Mouse (Mus musculus): ENCODE data around the gene Jak3. TPM values are rescaled to one million over a fixed set of nuclear protein-coding genes. Genes with fewer than 3 reads are reported as not detected.

Jak3 gene
- polyA plus RNA-seq, 1 experiment: 15.6 TPM

- 9% methylated on average over 9 of the region's 9 CpGs for WGBS
- no peak for TF ChIP-seq POLR2A (IDR thresholded peaks at IDR 0.05; ENCODE audit: borderline replicate concordance, control insufficient read depth, low read depth, low read length)
- no peak for TF ChIP-seq CTCF (IDR thresholded peaks at IDR 0.05; ENCODE audit: control insufficient read depth, insufficient read depth, low read length)
- peak overlapping the region; percentile 87; the same call in 1 of the 2 replicates for H3K27ac ChIP-seq (ENCODE audit: control insufficient read depth, insufficient read depth, low read depth, low read length, poor library complexity)
Observed at GRCm38 (mm10) chr8:71676803-71677202, 707 bp downstream of the Jak3 start.

GRCm38 (mm10) chr8:71677555-71677954, 1.5 kb downstream of the Jak3 start:
- H3K27ac ChIP-seq (ENCODE audit: control insufficient read depth, insufficient read depth, low read depth, low read length, poor library complexity): no peak overlapping the region
- H3K4me1 ChIP-seq (ENCODE audit: control insufficient read depth, insufficient read depth, low read length): no peaks in the 10 kb centered on the region; the same call in 1 of the 2 replicates
- H3K4me3 ChIP-seq (replicated peaks; ENCODE audit: control insufficient read depth, low read depth, low read length): no peak overlapping the region
- TF ChIP-seq CTCF (IDR thresholded peaks at IDR 0.05; ENCODE audit: control insufficient read depth, insufficient read depth, low read length): no peak
- TF ChIP-seq POLR2A (IDR thresholded peaks at IDR 0.05; ENCODE audit: borderline replicate concordance, control insufficient read depth, low read depth, low read length): no peak

More at GRCm38 (mm10) chr8:71676803-71677202, 707 bp downstream of the Jak3 start:
- Histone ChIP-seq H3K4me1 (ENCODE audit: control insufficient read depth, insufficient read depth, low read length) (no peaks in the 10 kb centered on the region; the same call in 1 of the 2 replicates), H3K4me3 (replicated peaks; ENCODE audit: control insufficient read depth, low read depth, low read length) (peak overlapping the region; percentile 75)

GRCm38 (mm10) chr8:71678216-71678615, 2.1 kb downstream of the Jak3 start:
- no peak overlapping the region for H3K4me3 ChIP-seq (replicated peaks; ENCODE audit: control insufficient read depth, low read depth, low read length)
- no peaks in the 10 kb centered on the region; the same call in 1 of the 2 replicates for H3K4me1 ChIP-seq (ENCODE audit: control insufficient read depth, insufficient read depth, low read length)

GRCm38 (mm10) chr8:71679116-71679515, 3.0 kb downstream of the Jak3 start:
- H3K4me1 ChIP-seq (ENCODE audit: control insufficient read depth, insufficient read depth, low read length): no peaks in the 10 kb centered on the region; the same call in 1 of the 2 replicates
- no peak overlapping the region for H3K4me3 ChIP-seq (replicated peaks; ENCODE audit: control insufficient read depth, low read depth, low read length)
- WGBS: 89% methylated on average over 16 of the region's 16 CpGs
- no peak; the same call in 1 of the 2 replicates for TF ChIP-seq CTCF (IDR thresholded peaks at IDR 0.05; ENCODE audit: control insufficient read depth, insufficient read depth, low read length)
- no peak for TF ChIP-seq POLR2A (IDR thresholded peaks at IDR 0.05; ENCODE audit: borderline replicate concordance, control insufficient read depth, low read depth, low read length)
- no peak overlapping the region for H3K27ac ChIP-seq (ENCODE audit: control insufficient read depth, insufficient read depth, low read depth, low read length, poor library complexity)

More at GRCm38 (mm10) chr8:71678216-71678615, 2.1 kb downstream of the Jak3 start:
- no peak overlapping the region for H3K27ac ChIP-seq (ENCODE audit: control insufficient read depth, insufficient read depth, low read depth, low read length, poor library complexity)
- WGBS: 67% methylated on average over 4 of the region's 4 CpGs
- TF ChIP-seq CTCF (IDR thresholded peaks at IDR 0.05; ENCODE audit: control insufficient read depth, insufficient read depth, low read length): no peak
- no peak for TF ChIP-seq POLR2A (IDR thresholded peaks at IDR 0.05; ENCODE audit: borderline replicate concordance, control insufficient read depth, low read depth, low read length)

GRCm38 (mm10) chr8:71679550-71680168, 3.6 kb downstream of the Jak3 start:
- Histone ChIP-seq H3K4me3 (replicated peaks; ENCODE audit: control insufficient read depth, low read depth, low read length) (no peak overlapping the region), H3K27ac (ENCODE audit: control insufficient read depth, insufficient read depth, low read depth, low read length, poor library complexity) (no peak overlapping the region), H3K4me1 (ENCODE audit: control insufficient read depth, insufficient read depth, low read length) (no peaks in the 10 kb centered on the region; the same call in 1 of the 2 replicates)
- TF ChIP-seq CTCF (IDR thresholded peaks at IDR 0.05; ENCODE audit: control insufficient read depth, insufficient read depth, low read length): no peak
- no peak for TF ChIP-seq POLR2A (IDR thresholded peaks at IDR 0.05; ENCODE audit: borderline replicate concordance, control insufficient read depth, low read depth, low read length)
- WGBS: 93% methylated on average over 46 of the region's 46 CpGs

GRCm38 (mm10) chr8:71680471-71680870, 4.4 kb downstream of the Jak3 start:
- no peak overlapping the region for H3K27ac ChIP-seq (ENCODE audit: control insufficient read depth, insufficient read depth, low read depth, low read length, poor library complexity)
- TF ChIP-seq POLR2A (IDR thresholded peaks at IDR 0.05; ENCODE audit: borderline replicate concordance, control insufficient read depth, low read depth, low read length) (0 out of 2 replicates have a peak, but pooled peaks have one; percentile 10), CTCF (IDR thresholded peaks at IDR 0.05; ENCODE audit: control insufficient read depth, insufficient read depth, low read length) (no peak)
- H3K4me1 ChIP-seq (ENCODE audit: control insufficient read depth, insufficient read depth, low read length): no peaks in the 10 kb centered on the region; the same call in 1 of the 2 replicates
- no peak overlapping the region for H3K4me3 ChIP-seq (replicated peaks; ENCODE audit: control insufficient read depth, low read depth, low read length)
- WGBS: 90% methylated on average over 21 of the region's 21 CpGs

GRCm38 (mm10) chr8:71681369-71681915, 5.3 kb downstream of the Jak3 start:
- WGBS: 84% methylated on average over 18 of the region's 18 CpGs
- TF ChIP-seq POLR2A (IDR thresholded peaks at IDR 0.05; ENCODE audit: borderline replicate concordance, control insufficient read depth, low read depth, low read length) (no peak), CTCF (IDR thresholded peaks at IDR 0.05; ENCODE audit: control insufficient read depth, insufficient read depth, low read length) (no peak)
- H3K4me3 ChIP-seq (replicated peaks; ENCODE audit: control insufficient read depth, low read depth, low read length): no peak overlapping the region
- H3K27ac ChIP-seq (ENCODE audit: control insufficient read depth, insufficient read depth, low read depth, low read length, poor library complexity): no peak overlapping the region
- no peaks in the 10 kb centered on the region; the same call in 1 of the 2 replicates for H3K4me1 ChIP-seq (ENCODE audit: control insufficient read depth, insufficient read depth, low read length)

- TF ChIP-seq POLR2A (IDR thresholded peaks at IDR 0.05; ENCODE audit: borderline replicate concordance, control insufficient read depth, low read depth, low read length) (no peak), CTCF (IDR thresholded peaks at IDR 0.05; ENCODE audit: control insufficient read depth, insufficient read depth, low read length) (no peak)
- H3K4me1 ChIP-seq (ENCODE audit: control insufficient read depth, insufficient read depth, low read length): no peaks in the 10 kb centered on the region
- H3K4me3 ChIP-seq (replicated peaks; ENCODE audit: control insufficient read depth, low read depth, low read length): no peak overlapping the region
- WGBS: 87% methylated on average over 12 of the region's 12 CpGs
- H3K27ac ChIP-seq (ENCODE audit: control insufficient read depth, insufficient read depth, low read depth, low read length, poor library complexity): no peak overlapping the region
Observed at GRCm38 (mm10) chr8:71682832-71683231, 6.7 kb downstream of the Jak3 start.

Data from bone marrow, adult 2 months (tissue).